Mouse (Mus musculus) liver, embryonic 15.5 days (tissue): ENCODE results near the gene Robo2. TPM values are rescaled to one million over a fixed set of nuclear protein-coding genes. Genes with fewer than 3 reads are reported as not detected.
"Not testable (repeated sequence)": the region's sequence is repeated elsewhere in the genome, so short reads cannot be mapped to it uniquely, and the experiment has no call there.

Source experiments
- ATAC-seq: fragments of 200-750 bp; cut with Nextera tagmentation; 2 replicates; pipeline ENCODE4 v1.8.0; 2017; ENCODE audit warnings: moderate number of reproducible peaks, mild to moderate bottlenecking, moderate library complexity; ENCODE audit not compliant: insufficient read depth
- H3K27ac ChIP-seq: fragments of 300-500 bp; sonication (generic); replicated peaks from 2 replicates; pipeline ENCODE4 v1.5.1; 2015; ENCODE audit warnings: mild to moderate bottlenecking, inconsistent platforms
- H3K27me3 ChIP-seq: fragments of 300-500 bp; sonication (generic); 2 replicates; pipeline ENCODE4 v1.6.1; 2015; ENCODE audit warnings: mild to moderate bottlenecking, inconsistent platforms
- H3K36me3 ChIP-seq: fragments of 300-500 bp; sonication (generic); replicated peaks from 2 replicates; pipeline ENCODE4 v1.6.1; 2015; ENCODE audit warnings: moderate library complexity, mild to moderate bottlenecking, inconsistent platforms
- H3K4me1 ChIP-seq: fragments of 300-500 bp; sonication (generic); replicated peaks from 2 replicates; pipeline ENCODE4 v1.6.1; 2015; ENCODE audit warnings: inconsistent platforms
- H3K4me2 ChIP-seq: fragments of 300-500 bp; sonication (generic); 2 replicates; pipeline ENCODE4 v1.6.1; 2015; ENCODE audit warnings: moderate library complexity, mild to moderate bottlenecking, inconsistent platforms
- H3K4me3 ChIP-seq: fragments of 300-500 bp; sonication (generic); replicated peaks from 2 replicates; pipeline ENCODE4 v1.5.1; 2015; ENCODE audit warnings: mild to moderate bottlenecking, inconsistent platforms
- H3K9ac ChIP-seq: fragments of 300-500 bp; sonication (generic); 2 replicates; pipeline ENCODE4 v1.6.1; 2015; ENCODE audit warnings: moderate library complexity, mild to moderate bottlenecking, inconsistent platforms
- H3K9me3 ChIP-seq: fragments of 300-500 bp; sonication (generic); replicated peaks from 2 replicates; pipeline ENCODE4 v1.6.1; 2016; ENCODE audit warnings: inconsistent platforms
- whole genome bisulfite sequencing: fragments of 180-500 bp; shearing (Covaris S2); methylation state at CpG from one replicate; pipeline ENCODE4 v1.1.7; 2015; ENCODE audit warnings: mixed read lengths; ENCODE audit not compliant: insufficient replicate concordance; 5-methylcytosine and 5-hydroxymethylcytosine counted together
- polyA plus RNA-seq: library from polyadenylated mRNA; unstranded; fragments of >200 nt; fragmentation: Nextera tagmentation; extraction: Ambion mirVana; gene quantifications from 2 replicates; pipeline ENCODE4 v1.2.1, GENCODE M21; 2015

Robo2 gene
- polyA plus RNA-seq, 1 experiment from 2014 or later = 2.8 TPM

DNA sequence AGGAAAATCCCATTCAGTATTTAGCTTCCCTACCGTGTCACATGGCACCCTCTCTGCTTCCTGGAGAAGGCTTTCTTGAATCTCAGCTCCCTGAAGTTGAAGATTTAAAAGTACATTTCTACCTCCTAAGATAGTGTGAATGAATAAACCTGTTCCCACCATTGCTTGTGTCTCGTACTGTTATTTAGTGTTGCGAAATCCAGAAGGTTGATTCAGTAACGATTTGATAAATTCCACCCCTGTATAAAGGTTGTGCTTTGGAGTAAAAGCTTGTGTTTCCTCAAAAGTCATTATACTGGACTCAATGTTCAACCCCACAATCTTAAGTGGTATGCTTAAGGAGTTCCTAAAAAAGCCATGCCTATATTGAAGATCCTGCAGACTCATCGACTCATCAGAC lies 280.3 kb downstream of the Robo2 start:
- Histone ChIP-seq H3K36me3 (no peaks in the 10 kb centered on the region), H3K27ac (no peak overlapping the region), H3K4me2 (no peak overlapping the region), H3K9ac (no peak overlapping the region), H3K4me1 (no peaks in the 10 kb centered on the region), H3K9me3 (no peaks in the 10 kb centered on the region), H3K27me3 (no peaks in the 10 kb centered on the region), H3K4me3 (no peak overlapping the region)
- ATAC-seq = no peak
- WGBS = 71% methylated on average over 5 of the region's 5 CpGs

DNA sequence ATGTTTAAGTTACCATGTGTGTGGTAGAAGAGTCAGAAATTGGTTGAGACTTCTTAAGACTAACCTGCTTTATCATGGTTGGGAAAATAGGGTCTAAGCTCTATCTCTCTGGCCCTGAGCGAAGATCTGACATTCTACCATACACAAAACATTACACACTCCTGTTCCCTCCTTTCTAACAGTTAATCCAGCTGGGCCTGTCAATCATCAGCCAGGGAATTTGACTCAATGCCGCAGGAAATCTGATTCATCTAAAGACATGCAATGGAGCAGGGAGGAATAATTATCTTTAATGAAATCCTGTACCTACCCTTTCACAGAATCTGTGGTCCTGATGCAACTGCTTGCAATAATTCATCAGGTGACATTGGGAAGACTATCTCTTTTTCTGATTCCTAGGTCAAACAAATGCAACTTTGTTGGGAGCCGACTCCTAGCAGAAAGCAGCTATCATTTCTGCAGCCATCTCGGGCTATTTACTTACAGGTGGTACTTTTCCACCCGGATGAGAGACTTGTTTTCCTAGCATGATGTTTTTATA lies 283.1 kb downstream of the Robo2 start:
- ATAC-seq = no peak
- Histone ChIP-seq H3K4me3 (no peak overlapping the region), H3K27me3 (no peaks in the 10 kb centered on the region), H3K9me3 (no peaks in the 10 kb centered on the region), H3K36me3 (no peaks in the 10 kb centered on the region), H3K9ac (no peak overlapping the region), H3K4me1 (no peaks in the 10 kb centered on the region), H3K27ac (no peak overlapping the region), H3K4me2 (no peak overlapping the region)
- WGBS = 58% methylated on average over 5 of the region's 5 CpGs

DNA sequence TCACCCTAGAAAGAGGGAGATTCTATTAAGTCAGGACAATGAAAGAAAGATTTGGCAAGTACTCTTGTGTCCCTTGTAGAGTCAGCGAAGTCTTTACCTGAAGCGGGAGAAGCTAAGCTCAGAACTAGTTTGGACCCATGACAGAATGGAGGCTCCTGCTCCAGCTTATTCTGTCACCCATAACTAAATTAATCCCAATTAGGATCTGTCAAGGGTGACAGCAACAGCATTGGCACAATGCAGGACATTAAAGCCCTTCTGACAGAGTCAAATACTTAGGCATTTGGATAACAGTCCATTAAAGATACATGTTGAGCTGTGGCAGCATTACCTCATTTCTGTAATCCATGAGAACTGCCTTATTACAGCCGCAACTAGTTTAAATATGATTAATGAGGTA lies 298.5 kb downstream of the Robo2 start:
- Histone ChIP-seq H3K36me3 (no peaks in the 10 kb centered on the region), H3K9me3 (no peaks in the 10 kb centered on the region), H3K9ac (no peak overlapping the region), H3K4me3 (no peak overlapping the region), H3K27me3 (no peaks in the 10 kb centered on the region), H3K4me1 (no peaks in the 10 kb centered on the region), H3K27ac (no peak overlapping the region), H3K4me2 (no peak overlapping the region)
- no peak for ATAC-seq
- 71% methylated on average over 3 of the region's 3 CpGs for WGBS

DNA sequence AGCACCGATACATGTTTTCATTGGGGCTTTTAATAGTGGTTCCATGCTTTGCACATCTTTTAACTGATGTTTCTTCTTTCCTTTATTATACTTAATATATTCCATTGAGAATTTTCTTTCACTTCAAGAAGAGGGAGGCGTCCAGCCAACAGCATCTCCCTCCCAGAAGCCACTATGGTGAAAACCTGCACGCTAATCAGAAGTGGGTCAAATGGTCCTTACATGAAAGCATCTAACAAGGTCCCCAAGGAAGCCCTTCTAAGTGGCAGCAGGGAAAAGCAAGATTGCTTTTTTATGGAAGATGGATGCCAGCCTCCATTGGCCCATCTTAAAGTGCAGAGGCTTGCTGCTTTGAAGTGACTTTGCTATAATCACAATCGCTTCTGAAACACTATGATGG lies 300.5 kb downstream of the Robo2 start:
- no peak overlapping the region for H3K9ac ChIP-seq
- H3K36me3 ChIP-seq = no peaks in the 10 kb centered on the region
- no peaks in the 10 kb centered on the region for H3K4me1 ChIP-seq
- H3K4me2 ChIP-seq = no peak overlapping the region
- no peak for ATAC-seq
- no peak overlapping the region for H3K27ac ChIP-seq
- no peaks in the 10 kb centered on the region for H3K27me3 ChIP-seq
- no peaks in the 10 kb centered on the region for H3K9me3 ChIP-seq
- 60% methylated on average over 4 of the region's 4 CpGs for WGBS
- H3K4me3 ChIP-seq = no peak overlapping the region

DNA sequence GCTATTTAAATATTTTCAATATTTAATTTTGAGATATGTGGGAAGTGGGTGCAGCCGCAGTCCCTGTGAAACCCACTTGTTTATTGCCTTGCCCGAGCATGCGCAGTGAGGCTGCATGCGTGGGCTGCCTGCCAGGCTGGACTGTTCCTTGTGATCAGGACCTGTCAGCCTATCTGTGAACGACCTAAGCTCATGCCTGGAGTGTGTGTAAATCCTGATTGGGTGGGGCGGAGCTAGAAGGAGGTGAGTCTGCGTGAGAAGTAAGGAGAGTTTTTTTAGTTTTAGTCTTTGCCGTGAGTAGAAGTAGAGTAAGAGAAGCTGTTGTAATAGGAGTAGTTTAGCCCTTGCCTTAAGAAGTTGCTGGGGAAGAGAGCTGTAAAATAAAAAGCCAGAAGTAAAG lies 307.2 kb downstream of the Robo2 start:
- not testable (repeated sequence) for H3K36me3 ChIP-seq, H3K9me3 ChIP-seq, H3K27me3 ChIP-seq, H3K4me3 ChIP-seq, H3K27ac ChIP-seq, H3K4me2 ChIP-seq, H3K4me1 ChIP-seq, ATAC-seq, H3K9ac ChIP-seq
- WGBS = 64% methylated on average over 8 of the region's 8 CpGs

DNA sequence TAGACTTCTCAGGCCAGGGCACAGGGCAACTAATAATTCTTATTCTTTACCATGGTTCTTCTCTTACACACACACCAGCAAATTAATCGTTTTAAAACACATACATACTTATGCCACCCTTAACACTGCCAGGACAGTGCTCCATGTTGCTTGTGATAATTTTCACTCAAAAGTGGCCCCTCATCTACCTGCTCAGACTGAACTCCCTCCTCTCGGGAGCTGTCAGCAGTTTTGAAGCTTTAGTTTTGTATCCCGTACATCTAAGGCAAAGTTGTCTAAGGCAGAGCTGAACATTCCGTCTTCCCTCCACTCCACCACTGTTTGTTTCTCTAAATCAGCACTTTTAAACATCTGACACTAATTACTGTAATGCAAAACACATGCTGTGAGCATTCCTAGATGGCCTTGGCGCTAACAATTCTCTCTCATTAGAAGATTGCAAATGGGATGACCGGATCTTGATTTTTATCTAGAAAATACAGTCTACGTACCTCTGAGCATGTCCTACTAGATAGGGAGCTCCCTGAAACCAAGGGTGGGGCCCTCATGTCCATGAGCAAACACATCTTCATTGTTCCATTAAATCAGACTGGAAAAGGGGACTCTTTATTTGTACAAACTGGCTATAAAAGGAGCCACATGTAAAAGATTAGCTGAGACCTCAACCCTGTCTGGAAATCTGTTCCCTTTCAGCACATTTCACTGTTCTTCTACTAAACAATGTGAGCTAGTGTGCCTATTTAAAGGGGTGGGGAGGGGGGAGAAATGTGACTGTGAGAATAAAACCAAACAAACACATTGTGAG lies 318.4 kb downstream of the Robo2 start:
- no peak overlapping the region for H3K27ac ChIP-seq
- H3K27me3 ChIP-seq = no peaks in the 10 kb centered on the region
- no peaks in the 10 kb centered on the region for H3K9me3 ChIP-seq
- 54% methylated on average over 7 of the region's 7 CpGs for WGBS
- no peaks in the 10 kb centered on the region for H3K36me3 ChIP-seq
- H3K4me3 ChIP-seq = no peak overlapping the region
- ATAC-seq = no peak
- H3K4me2 ChIP-seq = no peak overlapping the region
- H3K4me1 ChIP-seq = no peaks in the 10 kb centered on the region
- no peak overlapping the region for H3K9ac ChIP-seq

DNA sequence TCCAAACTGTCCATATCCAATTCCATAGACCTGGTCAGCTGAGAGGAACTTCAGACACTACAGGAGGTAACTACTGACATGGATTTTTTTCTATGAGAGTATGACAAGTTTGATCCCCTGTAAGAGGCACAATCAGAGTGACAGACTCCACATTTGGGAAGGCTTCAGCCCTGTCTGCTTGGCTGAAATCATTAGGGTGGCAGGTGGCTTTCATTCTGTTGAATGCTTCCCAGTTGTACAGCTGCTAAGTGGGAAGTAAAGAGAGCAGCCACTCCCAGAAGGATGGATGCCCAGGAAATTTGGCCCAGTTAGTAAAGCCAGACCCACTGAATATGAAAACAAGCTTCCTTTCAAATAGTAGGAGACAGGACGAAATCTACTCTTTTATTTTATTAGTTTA lies 321.7 kb downstream of the Robo2 start:
- no peak overlapping the region for H3K4me2 ChIP-seq
- H3K9me3 ChIP-seq = no peaks in the 10 kb centered on the region
- 43% methylated on average over 1 of the region's 1 CpGs for WGBS
- H3K27me3 ChIP-seq = no peaks in the 10 kb centered on the region
- H3K36me3 ChIP-seq = no peaks in the 10 kb centered on the region
- H3K9ac ChIP-seq = no peak overlapping the region
- no peaks in the 10 kb centered on the region for H3K4me1 ChIP-seq
- no peak for ATAC-seq
- H3K27ac ChIP-seq = no peak overlapping the region
- H3K4me3 ChIP-seq = no peak overlapping the region

DNA sequence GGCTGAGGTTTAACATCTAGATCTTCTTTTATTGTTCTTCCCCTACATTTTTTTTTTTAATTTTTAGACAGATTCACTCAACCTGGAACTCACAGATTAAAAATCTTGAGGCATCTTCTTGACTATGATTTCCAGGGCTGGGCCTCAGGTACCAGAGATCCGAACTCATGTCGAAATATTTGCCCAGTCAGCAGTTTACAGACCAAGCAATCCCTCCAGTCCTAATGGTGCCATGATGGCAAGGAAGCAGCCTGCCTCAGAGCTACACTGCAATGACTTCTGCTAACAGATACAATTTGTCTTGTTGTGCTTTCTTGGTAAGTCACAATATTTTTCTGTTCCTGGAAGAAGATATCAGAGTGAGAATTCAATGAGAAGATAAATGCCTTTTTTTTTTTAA lies 327.4 kb downstream of the Robo2 start:
- no peaks in the 10 kb centered on the region for H3K9me3 ChIP-seq

DNA sequence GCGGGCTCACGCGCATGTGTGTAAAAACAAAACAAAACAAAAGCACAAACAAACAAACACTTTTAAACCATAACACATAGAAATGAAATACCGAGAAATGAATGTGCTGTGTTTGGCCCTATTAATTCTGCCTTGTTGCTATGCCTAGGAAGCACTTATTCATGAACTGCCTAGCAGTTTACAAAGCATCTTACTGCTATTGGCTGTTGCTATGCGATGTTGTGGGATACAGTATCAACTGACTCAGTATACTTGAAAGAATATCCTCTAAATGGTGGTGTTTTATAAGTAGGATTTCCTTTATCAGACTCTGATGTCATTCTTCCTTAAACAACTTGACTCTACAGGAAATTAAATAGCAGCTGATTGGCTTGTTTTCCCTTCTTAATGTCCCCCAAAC lies 339.0 kb downstream of the Robo2 start:
- no peak for ATAC-seq
- Histone ChIP-seq H3K4me2 (no peak overlapping the region), H3K9me3 (no peaks in the 10 kb centered on the region), H3K27me3 (no peaks in the 10 kb centered on the region), H3K9ac (no peak overlapping the region), H3K36me3 (no peaks in the 10 kb centered on the region), H3K4me1 (no peaks in the 10 kb centered on the region), H3K4me3 (no peak overlapping the region), H3K27ac (no peak overlapping the region)
- WGBS = 75% methylated on average over 5 of the region's 5 CpGs

More for the DNA sequence above, 327.4 kb downstream of the Robo2 start:
- no peak for ATAC-seq
- no peak overlapping the region for H3K9ac ChIP-seq
- H3K4me2 ChIP-seq = no peak overlapping the region
- H3K36me3 ChIP-seq = no peaks in the 10 kb centered on the region
- no peaks in the 10 kb centered on the region for H3K4me1 ChIP-seq
- 86% methylated on average over 2 of the region's 2 CpGs for WGBS
- no peak overlapping the region for H3K27ac ChIP-seq
- no peaks in the 10 kb centered on the region for H3K27me3 ChIP-seq
- no peak overlapping the region for H3K4me3 ChIP-seq

DNA sequence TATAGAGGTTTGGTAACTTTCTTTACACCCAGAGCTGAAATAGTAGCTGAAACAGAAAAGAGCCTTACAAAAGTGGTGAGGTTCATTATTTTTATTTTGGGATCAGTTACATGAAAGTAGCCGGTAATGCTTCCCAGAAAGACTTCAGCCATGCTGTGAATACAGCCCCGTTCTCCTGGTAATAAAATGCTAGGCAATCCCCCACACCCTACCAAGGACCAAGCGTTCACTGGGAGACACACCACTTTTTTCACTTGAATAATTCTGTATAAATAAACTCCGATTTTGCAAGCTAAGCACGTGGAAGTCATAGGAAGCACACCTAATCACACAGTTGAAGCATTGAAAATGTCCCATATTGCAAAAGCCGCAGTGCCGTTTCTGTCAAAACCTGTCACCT lies 341.0 kb downstream of the Robo2 start:
- Histone ChIP-seq H3K4me2 (no peak overlapping the region), H3K27ac (no peak overlapping the region), H3K4me1 (no peaks in the 10 kb centered on the region), H3K9me3 (no peaks in the 10 kb centered on the region), H3K27me3 (no peaks in the 10 kb centered on the region), H3K9ac (no peak overlapping the region), H3K4me3 (no peak overlapping the region), H3K36me3 (no peaks in the 10 kb centered on the region)
- no peak for ATAC-seq
- WGBS = 68% methylated on average over 7 of the region's 7 CpGs

DNA sequence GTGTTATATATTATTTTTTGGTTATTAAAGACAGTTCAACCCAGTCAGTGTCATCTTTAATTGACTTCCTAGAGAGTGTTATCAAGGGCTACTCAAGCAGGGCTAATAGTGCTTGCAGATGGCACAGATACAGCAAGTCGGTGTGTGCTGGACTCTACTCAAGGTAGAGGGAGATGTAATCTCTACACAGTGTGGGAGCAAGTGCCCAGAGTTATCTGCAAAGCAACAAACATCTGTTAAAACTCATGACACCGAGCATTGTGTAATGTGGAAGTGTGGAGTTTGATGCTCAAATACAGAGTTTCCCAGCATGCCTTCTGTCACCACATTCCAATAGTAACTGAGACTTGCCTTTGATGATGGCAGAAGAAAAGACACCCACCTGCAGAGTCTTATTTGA lies 345.7 kb downstream of the Robo2 start:
- H3K4me2 ChIP-seq = no peak overlapping the region
- no peaks in the 10 kb centered on the region for H3K36me3 ChIP-seq
- no peak overlapping the region for H3K9ac ChIP-seq
- H3K27ac ChIP-seq = no peak overlapping the region
- H3K4me1 ChIP-seq = no peaks in the 10 kb centered on the region
- H3K9me3 ChIP-seq = no peaks in the 10 kb centered on the region
- no peak for ATAC-seq
- H3K4me3 ChIP-seq = no peak overlapping the region
- WGBS = 35% methylated on average over 2 of the region's 2 CpGs
- H3K27me3 ChIP-seq = no peaks in the 10 kb centered on the region

DNA sequence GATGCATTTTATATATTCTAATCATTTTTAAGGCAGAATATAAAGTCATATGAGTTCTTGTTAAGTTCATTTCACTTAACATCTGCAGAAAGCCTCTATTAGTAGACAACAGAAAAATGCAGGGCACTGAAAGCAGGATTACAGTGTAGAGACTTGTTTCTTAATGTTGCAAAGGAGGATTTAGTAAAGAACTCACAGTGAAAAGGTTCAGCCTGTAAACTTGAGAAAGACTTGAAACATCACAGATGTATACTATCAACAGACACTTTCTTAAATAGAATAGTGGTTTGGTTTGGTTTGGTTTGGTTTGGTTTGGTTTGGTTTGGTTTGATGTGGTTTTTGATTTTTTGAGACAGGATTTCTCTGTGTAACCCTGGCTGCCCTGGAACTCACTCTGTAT lies 349.7 kb downstream of the Robo2 start:
- H3K4me2 ChIP-seq = no peak overlapping the region
- no peaks in the 10 kb centered on the region for H3K36me3 ChIP-seq
- no peak overlapping the region for H3K4me3 ChIP-seq
- H3K27me3 ChIP-seq = no peaks in the 10 kb centered on the region
- H3K27ac ChIP-seq = no peak overlapping the region
- H3K9me3 ChIP-seq = no peaks in the 10 kb centered on the region
- no peak overlapping the region for H3K9ac ChIP-seq
- no peak for ATAC-seq
- H3K4me1 ChIP-seq = no peaks in the 10 kb centered on the region
